Mouse (Mus musculus): ENCODE measurements at regions not wholly inside any gene's neighbourhood (a gene's known extent, or its start where the extent isn't known, plus 50 kb on each side); places are given as distances from the start of the nearest gene placed in this dataset.

DNA sequence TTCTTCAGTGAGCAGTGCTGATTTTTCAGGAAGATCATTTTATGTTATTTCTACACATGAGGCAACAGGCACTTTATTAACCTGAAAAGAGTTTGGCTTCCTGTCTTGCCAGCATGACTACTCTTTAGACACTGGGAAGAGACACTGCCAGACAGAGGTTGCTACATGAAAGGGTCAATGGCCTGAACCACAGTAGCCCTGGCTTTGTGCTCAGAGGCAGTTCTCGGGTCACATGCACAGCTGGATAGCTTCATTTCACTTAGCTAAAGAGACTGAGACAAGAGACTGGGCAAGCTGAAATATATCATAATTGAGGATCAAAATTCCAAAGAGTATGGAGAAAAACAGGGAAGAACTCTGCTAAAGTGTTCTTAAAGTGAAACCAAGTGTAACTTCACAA lies 74.9 kb upstream of the Hes1 start:
- DNase-seq (ENCODE audit: extremely low spot score, low spot score), result no peak

- no peak for DNase-seq (ENCODE audit: extremely low spot score, low spot score)
Observed at GRCm38 (mm10) chr16:29990393-29990792, 73.8 kb upstream of the Hes1 start.

DNA sequence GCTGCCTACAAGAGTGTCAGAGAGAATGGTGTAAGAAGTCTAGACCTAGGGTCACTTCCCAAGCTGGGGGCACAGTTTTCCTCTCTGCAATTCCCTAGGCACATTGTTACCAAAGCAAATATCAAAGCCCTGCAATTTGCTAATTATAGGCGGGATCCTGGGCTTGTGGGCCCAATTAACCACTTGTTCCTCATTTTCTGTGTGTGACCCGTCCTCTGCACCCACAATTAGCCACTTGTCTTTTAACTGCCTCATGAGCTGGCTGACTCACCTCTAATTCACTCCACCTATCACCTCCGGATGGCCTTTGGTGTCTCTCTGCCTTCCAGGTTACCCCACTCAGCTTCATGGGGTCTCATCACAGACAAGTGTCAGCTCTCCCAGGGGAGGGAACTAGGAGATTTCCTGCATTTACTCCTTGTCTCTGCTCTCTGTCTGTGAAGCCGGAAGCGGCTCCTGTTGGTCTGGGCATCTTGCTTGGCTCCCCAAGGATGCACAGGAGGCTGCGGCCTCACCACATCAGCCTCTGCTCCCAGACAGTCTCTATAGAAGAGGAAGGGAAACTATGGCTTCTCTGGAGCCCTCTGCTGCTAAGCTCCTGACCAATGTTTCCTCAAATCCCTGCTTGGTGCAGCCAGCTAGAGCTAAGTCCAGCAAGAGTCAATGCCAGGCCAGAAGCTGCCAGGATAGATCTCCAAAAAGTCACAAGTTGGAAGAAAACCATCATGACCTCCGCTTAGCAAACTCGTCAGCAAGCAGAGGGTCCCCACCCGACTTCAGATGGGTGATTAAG lies 73.2 kb upstream of the Hes1 start:
- no peak for DNase-seq (ENCODE audit: extremely low spot score, low spot score)

DNA sequence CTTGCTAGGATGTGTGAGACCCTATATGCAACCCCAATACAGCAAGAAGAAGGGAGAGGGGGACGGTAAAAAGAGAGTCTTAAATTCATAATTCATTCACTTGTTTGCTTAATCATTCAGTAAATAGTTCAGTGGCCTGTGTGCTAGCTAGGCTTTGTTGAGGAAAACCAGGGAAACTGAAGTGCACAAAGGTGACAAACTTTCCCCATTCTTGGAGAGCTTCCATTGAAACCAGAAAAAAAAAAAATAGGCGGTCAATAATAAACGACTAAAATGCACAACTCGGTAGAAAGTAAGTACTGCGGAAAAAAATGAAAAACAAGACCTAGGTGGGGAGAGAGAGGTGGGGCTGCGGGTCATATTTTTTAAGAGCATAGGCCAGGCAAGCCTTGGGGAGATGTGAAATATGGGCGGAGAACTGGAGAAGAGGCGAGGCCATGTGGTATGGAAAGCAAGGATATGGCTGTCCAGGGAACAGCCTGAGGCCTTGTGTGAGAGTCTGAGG lies 72.3 kb upstream of the Hes1 start:
- no peak for DNase-seq (ENCODE audit: extremely low spot score, low spot score)

GRCm38 (mm10) chr16:29993111-29993510 lies 71.1 kb upstream of the Hes1 start:
- no peak for DNase-seq (ENCODE audit: extremely low spot score, low spot score)

GRCm38 (mm10) chr16:29993535-29993934 lies 70.6 kb upstream of the Hes1 start:
- DNase-seq (ENCODE audit: extremely low spot score, low spot score), result no peak

DNA sequence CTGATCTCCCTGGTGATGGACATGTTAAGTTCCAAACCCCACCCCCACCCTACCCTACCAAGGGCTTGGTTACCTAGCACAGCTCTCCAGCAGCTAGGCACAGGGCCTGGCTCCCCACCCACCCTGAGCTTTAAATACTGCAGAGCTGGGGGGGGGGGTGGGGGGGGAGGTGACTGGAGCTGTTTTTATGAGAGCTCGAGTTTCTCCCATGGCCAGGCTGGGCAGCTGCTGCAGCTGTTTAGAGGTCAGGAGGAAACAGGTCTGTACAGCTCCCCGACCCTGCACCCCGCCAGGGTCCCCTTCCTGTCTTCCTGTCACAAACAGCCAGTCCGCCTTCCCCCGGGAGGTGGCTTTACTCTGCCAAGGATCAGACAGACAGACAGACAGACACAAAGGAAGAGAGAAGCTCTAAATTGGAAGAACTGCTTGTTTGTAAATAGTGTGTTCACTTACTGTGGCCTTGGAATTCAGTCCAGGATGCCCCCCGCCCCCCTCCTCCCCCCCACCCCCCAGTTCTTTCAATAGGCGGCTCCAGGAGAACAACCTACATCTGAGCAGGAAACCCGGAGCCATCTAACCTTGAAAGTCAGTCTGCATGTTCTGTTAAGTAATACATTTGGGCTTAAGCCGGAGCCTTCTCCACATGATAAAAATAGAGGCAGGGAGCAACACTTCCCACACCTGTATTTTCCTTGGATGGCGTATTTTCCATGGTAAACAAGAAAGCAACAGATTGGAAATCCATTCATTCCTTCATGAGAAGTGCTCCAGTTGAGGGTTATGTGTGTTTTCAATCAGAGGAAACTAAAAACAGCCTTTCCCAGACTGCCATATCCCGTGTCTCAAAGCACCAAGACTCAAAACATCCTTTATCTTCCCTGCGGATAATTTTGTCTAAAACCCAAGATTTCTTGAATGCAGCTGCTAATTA lies 67.8 kb upstream of the Hes1 start:
- peak; percentile 62 for DNase-seq (ENCODE audit: extremely low spot score, low spot score)

- DNase-seq (ENCODE audit: extremely low spot score, low spot score), result no peak
Observed at GRCm38 (mm10) chr16:30000166-30000565, 64.0 kb upstream of the Hes1 start.

GRCm38 (mm10) chr16:30005124-30005523 lies 59.1 kb upstream of the Hes1 start:
- DNase-seq (ENCODE audit: extremely low spot score, low spot score), result no peak

GRCm38 (mm10) chr16:30006826-30007225 lies 57.4 kb upstream of the Hes1 start:
- no peak for DNase-seq (ENCODE audit: extremely low spot score, low spot score)

DNA sequence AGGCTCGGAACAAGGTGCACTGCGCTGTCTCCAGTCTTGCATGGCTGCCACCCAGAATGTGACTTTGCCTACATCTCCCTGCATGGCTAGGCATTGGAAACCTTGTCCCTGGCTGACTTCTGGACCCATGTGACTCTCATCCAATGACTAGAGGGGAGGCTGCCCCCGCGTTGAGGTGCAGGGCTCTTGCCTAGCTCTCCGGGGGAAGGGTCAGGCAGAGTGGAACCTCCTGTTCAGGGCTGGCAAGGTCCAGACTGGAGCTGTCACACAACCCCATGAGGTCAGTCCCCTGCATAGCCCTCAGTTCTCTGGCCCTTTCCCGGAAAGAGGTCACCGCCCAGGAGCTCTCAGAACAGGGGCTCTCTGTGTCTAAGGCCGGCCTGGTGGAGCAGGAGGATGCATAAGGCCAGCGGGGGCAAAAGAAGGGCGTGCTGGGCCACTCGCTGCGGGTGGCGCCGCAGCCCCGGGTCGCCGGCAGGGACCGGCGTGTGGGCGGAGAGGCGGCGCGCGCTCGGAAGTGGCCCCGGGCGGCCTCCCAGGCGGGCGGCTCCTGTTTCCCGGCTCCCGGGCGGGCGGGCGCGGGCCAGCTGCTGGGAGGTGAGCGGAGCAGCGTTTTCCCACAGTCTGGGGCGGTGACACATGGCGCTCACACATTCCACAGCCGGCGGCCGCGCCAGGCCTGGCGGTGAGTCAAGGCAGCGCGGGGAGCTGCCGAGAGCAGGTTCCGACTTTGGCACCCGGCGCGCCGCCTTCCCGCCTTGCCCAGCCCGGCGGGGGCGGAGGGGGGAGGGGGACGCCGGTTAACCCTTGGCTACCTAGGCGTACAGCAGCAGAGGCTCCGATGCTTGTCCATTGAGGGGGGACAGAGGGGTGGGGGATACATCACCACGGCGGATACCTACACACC lies 55.5 kb upstream of the Hes1 start:
- peak; percentile 88 for DNase-seq (ENCODE audit: extremely low spot score, low spot score)

DNA sequence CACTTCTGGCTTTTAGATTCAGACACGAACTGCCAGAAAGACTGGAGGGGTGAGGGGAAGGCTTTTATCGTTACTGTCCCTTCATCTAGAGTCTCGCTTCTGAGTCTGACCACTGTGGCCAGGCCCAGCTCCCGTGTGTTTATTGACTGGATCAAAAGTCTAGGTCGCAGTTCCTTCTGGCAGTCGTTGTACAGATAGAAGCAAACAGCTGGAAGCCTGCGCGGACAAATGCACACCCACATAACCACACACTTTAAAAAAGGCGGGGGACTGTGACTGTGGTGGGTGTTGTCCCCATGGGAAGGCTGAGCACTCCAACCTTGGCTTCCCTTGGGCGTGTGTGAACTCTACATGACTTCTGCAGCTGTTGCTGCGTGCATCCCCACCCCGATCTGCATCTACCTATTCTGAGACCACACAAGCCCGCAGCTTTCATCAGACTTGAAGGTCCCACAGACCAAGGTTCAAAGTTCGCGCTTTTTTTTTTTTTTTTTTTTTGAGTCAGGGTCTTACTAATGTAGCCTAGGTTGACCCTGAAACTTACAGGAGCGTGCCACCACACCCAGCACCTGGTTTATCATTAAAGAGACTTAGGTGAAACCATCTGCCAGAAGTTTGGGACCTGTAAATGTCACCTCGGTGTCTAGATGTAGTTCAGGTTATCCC lies 54.5 kb upstream of the Hes1 start:
- DNase-seq (ENCODE audit: extremely low spot score, low spot score), result peak; percentile 53

- no peak for DNase-seq (ENCODE audit: extremely low spot score, low spot score)
Observed at GRCm38 (mm10) chr16:30013123-30013522, 51.1 kb upstream of the Hes1 start.

DNA sequence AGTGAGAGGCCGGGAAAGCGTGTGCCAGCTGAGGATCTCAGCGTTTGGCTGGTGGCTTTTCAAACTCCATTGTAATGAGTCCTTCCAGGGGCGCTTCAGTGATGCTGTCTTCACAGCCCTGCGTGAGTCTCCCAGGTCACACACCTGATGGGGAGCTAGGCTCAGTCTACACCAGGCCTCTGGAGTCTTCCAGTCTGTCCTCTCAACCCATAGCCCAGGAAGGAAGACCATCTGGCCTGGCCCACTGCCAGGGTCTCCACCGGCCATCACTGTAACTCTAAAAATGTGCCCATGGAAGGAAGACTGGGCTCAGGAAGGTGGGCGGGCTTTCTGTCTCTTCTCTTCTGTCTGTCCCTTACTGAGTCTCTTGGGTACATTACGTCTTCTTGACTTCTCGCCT lies 50.2 kb upstream of the Hes1 start:
- DNase-seq (ENCODE audit: extremely low spot score, low spot score), result no peak
